Mouse (Mus musculus) lung, postnatal 0 days (tissue): ENCODE measurements around the gene Ptprg. TPM values are rescaled to one million over a fixed set of nuclear protein-coding genes. Genes with fewer than 3 reads are reported as not detected.

ENCODE experiments used
- ATAC-seq: fragments of 200-750 bp; cut with Nextera tagmentation; 2 replicates; pipeline ENCODE4 v1.8.0; 2017; ENCODE audit warnings: moderate library complexity
- DNase-seq: peaks from one replicate; pipeline ENCODE4 v3.0.0-alpha.2; 2016; ENCODE audit warnings: low spot score
- H3K27ac ChIP-seq: fragments of 300-500 bp; sonication (generic); 2 replicates; pipeline ENCODE4 v1.5.1; 2014; ENCODE audit warnings: antibody characterized with exemption, mild to moderate bottlenecking, low read length, mixed read lengths
- H3K27me3 ChIP-seq: fragments of 300-500 bp; sonication (generic); replicated peaks from 2 replicates; pipeline ENCODE4 v1.6.1; 2014; ENCODE audit warnings: low read length, mixed read lengths; ENCODE audit not compliant: insufficient read depth
- H3K36me3 ChIP-seq: fragments of 300-500 bp; sonication (generic); 2 replicates; pipeline ENCODE4 v1.6.1; 2014; ENCODE audit warnings: low read length, mixed read lengths; ENCODE audit not compliant: insufficient read depth
- H3K4me1 ChIP-seq: fragments of 300-500 bp; sonication (generic); 2 replicates; pipeline ENCODE4 v1.6.1; 2014; ENCODE audit warnings: antibody characterized with exemption, low read depth, low read length, mixed read lengths; ENCODE audit not compliant: insufficient read depth
- H3K4me2 ChIP-seq: fragments of 300-500 bp; sonication (generic); replicated peaks from 2 replicates; pipeline ENCODE4 v1.6.1; 2014; ENCODE audit warnings: low read depth, mild to moderate bottlenecking, low read length, moderate library complexity, mixed read lengths
- H3K4me3 ChIP-seq: fragments of 300-500 bp; sonication (generic); 2 replicates; pipeline ENCODE4 v1.5.1; 2014; ENCODE audit warnings: low read depth, low read length
- H3K9ac ChIP-seq: fragments of 300-500 bp; sonication (generic); replicated peaks from 2 replicates; pipeline ENCODE4 v1.6.1; 2014; ENCODE audit warnings: low read depth, mild to moderate bottlenecking
- H3K9me3 ChIP-seq: fragments of 300-500 bp; sonication (generic); 2 replicates; pipeline ENCODE4 v1.6.1; 2016; ENCODE audit warnings: low read length, mixed read lengths
- CTCF ChIP-seq: IDR thresholded peaks from 2 replicates; pipeline ENCODE4 v1.5.1; 2016; ENCODE audit warnings: antibody characterized with exemption, mild to moderate bottlenecking
- EP300 ChIP-seq: IDR thresholded peaks from 2 replicates; pipeline ENCODE4 v1.6.1; 2016; ENCODE audit warnings: antibody characterized with exemption, mild to moderate bottlenecking, control low read depth
- WGBS: fragments of 180-500 bp; shearing (Covaris S2); extraction: QIAGEN DNeasy Blood & Tissue Kit; methylation state at CpG from one replicate; pipeline ENCODE4 v1.1.7; 2014; 5-methylcytosine and 5-hydroxymethylcytosine counted together
- polyA plus RNA-seq: library from polyadenylated mRNA; unstranded; fragments of >200 nt; fragmentation: Nextera tagmentation; extraction: Ambion mirVana; gene quantifications from 2 replicates; pipeline ENCODE4 v1.2.1, GENCODE M21; 2015

Ptprg gene
- polyA plus RNA-seq, 1 experiment from 2014 or later, result 19.4 TPM

- TF ChIP-seq CTCF, result no peak
- TF ChIP-seq EP300, result no peak
- H3K4me3 ChIP-seq, result no peak overlapping the region
- H3K4me2 ChIP-seq, result no peak overlapping the region
- WGBS, result 90% methylated on average over 2 of the region's 2 CpGs
- no peak for DNase-seq
- no peak overlapping the region for H3K27ac ChIP-seq
- H3K9me3 ChIP-seq, result no peaks in the 10 kb centered on the region
- no peaks in the 10 kb centered on the region for H3K4me1 ChIP-seq
- H3K9ac ChIP-seq, result no peak overlapping the region
- no peak for ATAC-seq
- no peaks in the 10 kb centered on the region for H3K36me3 ChIP-seq
- no peaks in the 10 kb centered on the region for H3K27me3 ChIP-seq
These were observed 19.1 kb downstream of the Ptprg start for GRCm38 (mm10) chr14:11572395-11572784.

DNA sequence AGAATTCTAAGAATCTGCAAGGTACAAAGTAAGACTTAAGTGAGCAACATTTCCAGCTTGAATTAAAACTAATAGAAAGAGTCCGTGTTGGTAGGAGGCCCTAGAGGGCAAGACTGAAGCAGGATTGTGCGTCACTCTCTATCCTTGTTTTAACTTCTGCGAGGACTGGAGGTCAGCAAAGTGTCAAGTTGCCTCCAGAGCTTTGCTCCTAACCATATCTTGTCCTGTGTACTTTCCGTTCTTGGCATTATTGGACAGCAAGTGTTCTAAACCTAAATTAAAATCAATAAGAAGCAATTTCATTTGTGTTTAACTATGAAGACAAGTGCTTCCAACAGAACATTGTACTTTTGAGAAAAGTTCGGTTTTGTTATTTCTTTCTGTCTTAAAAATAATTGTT lies 20.4 kb downstream of the Ptprg start:
- Histone ChIP-seq H3K27ac (no peak overlapping the region), H3K9me3 (no peaks in the 10 kb centered on the region), H3K4me2 (no peak overlapping the region), H3K27me3 (no peaks in the 10 kb centered on the region), H3K4me1 (peaks cover 3% of the 10 kb centered on the region; the same call in 1 of the 2 replicates), H3K9ac (no peak overlapping the region), H3K36me3 (no peaks in the 10 kb centered on the region), H3K4me3 (no peak overlapping the region)
- DNase-seq (no peak), ATAC-seq (no peak)
- WGBS, result 60% methylated on average over 5 of the region's 5 CpGs
- TF ChIP-seq CTCF (no peak), EP300 (no peak)

GRCm38 (mm10) chr14:11577276-11577909 lies 24.1 kb downstream of the Ptprg start:
- no peak overlapping the region for H3K9ac ChIP-seq
- no peak overlapping the region for H3K4me2 ChIP-seq
- H3K27ac ChIP-seq, result no peak overlapping the region
- H3K27me3 ChIP-seq, result no peaks in the 10 kb centered on the region
- ATAC-seq, result no peak
- DNase-seq, result no peak
- H3K9me3 ChIP-seq, result no peaks in the 10 kb centered on the region
- WGBS, result 32% methylated on average over 9 of the region's 9 CpGs
- no peaks in the 10 kb centered on the region for H3K36me3 ChIP-seq
- H3K4me3 ChIP-seq, result no peak overlapping the region
- TF ChIP-seq CTCF, result no peak
- TF ChIP-seq EP300, result no peak
- peaks cover 3% of the 10 kb centered on the region; the same call in 1 of the 2 replicates for H3K4me1 ChIP-seq

GRCm38 (mm10) chr14:11577910-11578309 lies 24.6 kb downstream of the Ptprg start:
- H3K4me2 ChIP-seq, result no peak overlapping the region
- no peak overlapping the region for H3K27ac ChIP-seq
- TF ChIP-seq CTCF, result no peak
- ATAC-seq (0 out of 2 replicates have a peak, but pooled peaks have one; percentile 44), DNase-seq (peak; percentile 28)
- no peaks in the 10 kb centered on the region for H3K36me3 ChIP-seq
- H3K9ac ChIP-seq, result no peak overlapping the region
- H3K27me3 ChIP-seq, result no peaks in the 10 kb centered on the region
- WGBS, result 57% methylated on average over 8 of the region's 8 CpGs
- H3K4me1 ChIP-seq, result peaks cover 3% of the 10 kb centered on the region; the same call in 1 of the 2 replicates
- H3K4me3 ChIP-seq, result no peak overlapping the region
- no peaks in the 10 kb centered on the region for H3K9me3 ChIP-seq

DNA sequence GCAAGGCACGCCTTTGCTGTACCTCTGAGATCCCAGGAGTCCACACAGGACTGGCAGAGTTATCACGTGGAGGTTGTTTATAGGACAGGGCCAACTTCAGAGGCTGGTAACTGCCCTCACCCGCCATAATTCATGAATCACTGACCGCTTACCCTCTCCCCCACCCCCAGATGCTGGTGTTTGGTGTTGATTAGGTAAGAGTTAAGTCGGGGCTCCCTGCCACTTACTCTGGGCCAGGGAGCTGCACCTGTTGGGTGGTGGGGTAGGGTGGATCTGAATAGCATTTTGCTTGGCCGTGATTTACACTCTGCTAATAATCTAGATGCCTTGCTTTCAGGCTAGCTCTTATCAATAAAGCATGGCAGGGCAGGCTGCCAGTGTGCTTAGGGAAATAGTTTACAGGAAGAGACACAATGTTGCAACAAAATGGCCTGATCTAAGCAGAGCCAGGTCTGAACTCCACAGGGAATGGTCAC lies 25.2 kb downstream of the Ptprg start:
- no peak overlapping the region for H3K9ac ChIP-seq
- TF ChIP-seq EP300 (no peak), CTCF (no peak)
- WGBS, result 47% methylated on average over 6 of the region's 6 CpGs
- DNase-seq (no peak), ATAC-seq (no peak)
- H3K27me3 ChIP-seq, result no peaks in the 10 kb centered on the region
- H3K36me3 ChIP-seq, result no peaks in the 10 kb centered on the region
- H3K4me2 ChIP-seq, result no peak overlapping the region
- H3K27ac ChIP-seq, result no peak overlapping the region
- H3K4me1 ChIP-seq, result peaks cover 3% of the 10 kb centered on the region; the same call in 1 of the 2 replicates
- H3K9me3 ChIP-seq, result no peaks in the 10 kb centered on the region
- H3K4me3 ChIP-seq, result no peak overlapping the region

- ATAC-seq (no peak), DNase-seq (no peak)
- TF ChIP-seq EP300 (no peak), CTCF (no peak)
- Histone ChIP-seq H3K4me1 (peaks cover 3% of the 10 kb centered on the region; the same call in 1 of the 2 replicates), H3K4me2 (no peak overlapping the region), H3K4me3 (no peak overlapping the region), H3K9me3 (no peaks in the 10 kb centered on the region), H3K27me3 (no peaks in the 10 kb centered on the region), H3K27ac (no peak overlapping the region), H3K36me3 (no peaks in the 10 kb centered on the region), H3K9ac (no peak overlapping the region)
- 80% methylated on average over 1 of the region's 1 CpGs for WGBS
These were observed 26.6 kb downstream of the Ptprg start for GRCm38 (mm10) chr14:11579950-11580349.

GRCm38 (mm10) chr14:11584263-11584662 lies 30.9 kb downstream of the Ptprg start:
- WGBS, result 91% methylated on average over 6 of the region's 6 CpGs
- Histone ChIP-seq H3K36me3 (no peaks in the 10 kb centered on the region), H3K4me2 (no peak overlapping the region), H3K27ac (no peak overlapping the region), H3K4me1 (no peaks in the 10 kb centered on the region), H3K9ac (no peak overlapping the region), H3K27me3 (no peaks in the 10 kb centered on the region), H3K4me3 (no peak overlapping the region), H3K9me3 (no peaks in the 10 kb centered on the region)
- DNase-seq (no peak), ATAC-seq (no peak)
- TF ChIP-seq CTCF (no peak), EP300 (no peak)
